Comparison of ENCODE assay signal across 10 mouse cellular contexts in the genomic region with DNA sequence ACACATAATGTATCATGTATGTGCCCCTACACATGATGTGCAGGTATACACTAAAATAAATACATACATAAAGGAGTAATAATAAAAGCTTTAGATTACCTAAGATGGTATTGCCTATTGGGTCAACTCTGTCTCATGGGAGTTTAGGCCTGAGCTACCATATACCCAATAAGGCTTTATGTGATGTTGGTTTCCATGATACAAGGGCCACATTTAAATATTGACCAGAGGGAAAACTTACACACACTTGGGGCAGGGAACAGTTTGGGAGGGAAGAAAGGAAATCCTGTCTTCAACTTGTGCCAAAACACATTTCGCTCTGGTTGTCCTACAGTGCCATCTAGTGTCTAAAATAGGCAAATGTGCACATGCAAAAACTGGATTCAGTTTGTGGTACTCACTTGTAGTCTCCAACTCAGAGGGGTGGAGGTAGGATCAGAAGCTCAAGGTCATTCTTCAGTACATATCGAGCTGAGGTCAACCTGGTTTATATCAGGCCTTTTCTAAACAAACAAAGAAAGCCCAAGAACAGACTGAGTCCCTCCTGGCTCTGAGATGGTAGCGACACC. TPM values are rescaled to one million over a fixed set of nuclear protein-coding genes. Genes with fewer than 3 reads are reported as not detected.
DNase-seq lines count a peak whose midpoint lies in the region; ATAC-seq lines count a peak whose summit lies in the region.
"Had no signal": no experiment of that assay in that cellular context is flagged by ENCODE, and none has a peak within 500 bp of the region (broad histone marks: within the 10 kb centered on the region; RNA-seq: fewer than 3 reads in every experiment).

No protein-coding gene starts in this region.

- H3K4me2 ChIP-seq in hindbrain, embryonic 12.5 days (replicated peaks) = no peak overlapping the region
- H3K4me2 ChIP-seq in embryonic facial prominence, embryonic 14.5 days (ENCODE audit: low read depth, low read length) = no peak overlapping the region
- H3K4me2 ChIP-seq: embryonic facial prominence, embryonic 13.5 days; liver, embryonic 15.5 days had no signal

- H3K4me1 ChIP-seq in hindbrain, embryonic 10.5 days (replicated peaks) = no peaks in the 10 kb centered on the region
- no peaks in the 10 kb centered on the region for H3K4me1 ChIP-seq in hindbrain, embryonic 12.5 days
- H3K4me1 ChIP-seq in embryonic facial prominence, embryonic 14.5 days (ENCODE audit: control insufficient read depth, insufficient read depth, low read length) = no peaks in the 10 kb centered on the region
- H3K4me1 ChIP-seq: embryonic facial prominence, embryonic 13.5 days; liver, embryonic 15.5 days had no signal

- H3K9me3 ChIP-seq in hindbrain, embryonic 10.5 days = no peaks in the 10 kb centered on the region
- no peaks in the 10 kb centered on the region for H3K9me3 ChIP-seq in hindbrain, embryonic 12.5 days (replicated peaks)
- no peaks in the 10 kb centered on the region for H3K9me3 ChIP-seq in embryonic facial prominence, embryonic 14.5 days (ENCODE audit: control insufficient read depth, low read length)
- H3K9me3 ChIP-seq: embryonic facial prominence, embryonic 13.5 days; liver, embryonic 15.5 days had no signal

- no peak for ATAC-seq in hindbrain, embryonic 12.5 days (ENCODE audit: low FRiP score)
- no peak for ATAC-seq in embryonic facial prominence, embryonic 14.5 days (ENCODE audit: low read depth)
- peak; percentile 92 for ATAC-seq in megakaryocyte progenitor cell, adult 5-6 weeks (replicated peaks; ENCODE audit: poor library complexity)

- peaks cover 14% of the 10 kb centered on the region for H3K27me3 ChIP-seq in hindbrain, embryonic 10.5 days (ENCODE audit: insufficient read depth, poor library complexity, severe bottlenecking)
- H3K27me3 ChIP-seq in hindbrain, embryonic 12.5 days = peaks cover 9% of the 10 kb centered on the region
- H3K27me3 ChIP-seq in embryonic facial prominence, embryonic 14.5 days (replicated peaks; ENCODE audit: control insufficient read depth, insufficient read depth, low read length) = no peaks in the 10 kb centered on the region; the same call in none of the 2 replicates
- H3K27me3 ChIP-seq: liver, embryonic 15.5 days had no signal

- H3K4me3 ChIP-seq in hindbrain, embryonic 10.5 days = no peak overlapping the region
- no peak overlapping the region for H3K4me3 ChIP-seq in hindbrain, embryonic 12.5 days
- H3K4me3 ChIP-seq in embryonic facial prominence, embryonic 14.5 days (ENCODE audit: low read depth, low read length) = no peak overlapping the region
- H3K4me3 ChIP-seq: embryonic facial prominence, embryonic 13.5 days; liver, embryonic 15.5 days had no signal

- H3K27ac ChIP-seq in hindbrain, embryonic 10.5 days = no peak overlapping the region
- H3K27ac ChIP-seq in hindbrain, embryonic 12.5 days = no peak overlapping the region
- no peak overlapping the region for H3K27ac ChIP-seq in embryonic facial prominence, embryonic 14.5 days (replicated peaks; ENCODE audit: low read depth, low read length)
- H3K27ac ChIP-seq: embryonic facial prominence, embryonic 13.5 days; liver, embryonic 15.5 days had no signal

- peak; percentile 9 for DNase-seq in hindbrain, embryonic 10.5 days (ENCODE audit: low spot score)
- DNase-seq in CD4-positive helper T cell, adult 2 months (ENCODE audit: low read depth, low spot score) = peak; percentile 38
- peak; percentile 27 for DNase-seq in adrenal gland, postnatal 14 days
- peak; percentile 40 for DNase-seq in embryonic facial prominence, embryonic 14.5 days (ENCODE audit: low spot score)
- DNase-seq in kidney, postnatal 10 days = peak; percentile 36
- no peak for DNase-seq in spleen, postnatal 14 days (ENCODE audit: low spot score in 2 of 2)

- WGBS in hindbrain, embryonic 10.5 days = 44% methylated on average over 3 of the region's 3 CpGs
- WGBS in hindbrain, embryonic 12.5 days = 47% methylated on average over 3 of the region's 3 CpGs
- WGBS in embryonic facial prominence, embryonic 14.5 days = 35% methylated on average over 3 of the region's 3 CpGs

- no peak overlapping the region for H3K9ac ChIP-seq in hindbrain, embryonic 12.5 days
- H3K9ac ChIP-seq in embryonic facial prominence, embryonic 14.5 days (ENCODE audit: low read depth, low read length) = no peak overlapping the region
- H3K9ac ChIP-seq: embryonic facial prominence, embryonic 13.5 days; liver, embryonic 15.5 days had no signal

- H3K36me3 ChIP-seq in hindbrain, embryonic 10.5 days = no peaks in the 10 kb centered on the region
- H3K36me3 ChIP-seq in hindbrain, embryonic 12.5 days = no peaks in the 10 kb centered on the region
- no peaks in the 10 kb centered on the region for H3K36me3 ChIP-seq in embryonic facial prominence, embryonic 14.5 days (ENCODE audit: control insufficient read depth, insufficient read depth, low read length)
- H3K36me3 ChIP-seq: embryonic facial prominence, embryonic 13.5 days; liver, embryonic 15.5 days had no signal

RNA-seq across cellular contexts. Expression of a gene that starts 38.8 kb away (rescaled TPM):
- 2.2 and 2.3 TPM in 2 replicates for polyA plus RNA-seq in hindbrain, embryonic 10.5 days (2016; fragmentation: Nextera tagmentation; extraction: Ambion mirVana)
- polyA plus RNA-seq in hindbrain, embryonic 12.5 days (2016; fragmentation: Nextera tagmentation; extraction: Ambion mirVana) = 2.5 and 2.7 TPM in 2 replicates
- total RNA-seq in adrenal gland, postnatal 14 days (2021) = 13.8 and 14.2 TPM in 2 replicates
- polyA plus RNA-seq in embryonic facial prominence, embryonic 14.5 days (2014; fragmentation: Nextera tagmentation; extraction: Ambion mirVana) = 3.0 and 3.7 TPM in 2 replicates
- 1.9 and 2.0 TPM in 2 replicates for total RNA-seq in megakaryocyte progenitor cell, adult 5-6 weeks (2015)
- total RNA-seq in megakaryocyte progenitor cell, adult 5-6 weeks (2017) = 0.83 and 1.8 TPM in 2 replicates

Comparison
In these comparisons a context has a peak if more than half of its experiments do, and no peak if none do; other contexts are left out.
1. DNase-seq: peak in hindbrain, embryonic 10.5 days (single experiment), CD4-positive helper T cell, adult 2 months (single experiment), adrenal gland, postnatal 14 days (single experiment), embryonic facial prominence, embryonic 14.5 days (single experiment) and kidney, postnatal 10 days (single experiment); none in spleen, postnatal 14 days (0 of 2).